Mouse (Mus musculus) MN1 (cell line): ENCODE data around the gene Anks3.

Experiments
- DNase-seq: peaks from one replicate; pipeline ENCODE4 v3.0.0-alpha.2; 2016; ENCODE audit warnings: low spot score

Anks3 gene

DNA sequence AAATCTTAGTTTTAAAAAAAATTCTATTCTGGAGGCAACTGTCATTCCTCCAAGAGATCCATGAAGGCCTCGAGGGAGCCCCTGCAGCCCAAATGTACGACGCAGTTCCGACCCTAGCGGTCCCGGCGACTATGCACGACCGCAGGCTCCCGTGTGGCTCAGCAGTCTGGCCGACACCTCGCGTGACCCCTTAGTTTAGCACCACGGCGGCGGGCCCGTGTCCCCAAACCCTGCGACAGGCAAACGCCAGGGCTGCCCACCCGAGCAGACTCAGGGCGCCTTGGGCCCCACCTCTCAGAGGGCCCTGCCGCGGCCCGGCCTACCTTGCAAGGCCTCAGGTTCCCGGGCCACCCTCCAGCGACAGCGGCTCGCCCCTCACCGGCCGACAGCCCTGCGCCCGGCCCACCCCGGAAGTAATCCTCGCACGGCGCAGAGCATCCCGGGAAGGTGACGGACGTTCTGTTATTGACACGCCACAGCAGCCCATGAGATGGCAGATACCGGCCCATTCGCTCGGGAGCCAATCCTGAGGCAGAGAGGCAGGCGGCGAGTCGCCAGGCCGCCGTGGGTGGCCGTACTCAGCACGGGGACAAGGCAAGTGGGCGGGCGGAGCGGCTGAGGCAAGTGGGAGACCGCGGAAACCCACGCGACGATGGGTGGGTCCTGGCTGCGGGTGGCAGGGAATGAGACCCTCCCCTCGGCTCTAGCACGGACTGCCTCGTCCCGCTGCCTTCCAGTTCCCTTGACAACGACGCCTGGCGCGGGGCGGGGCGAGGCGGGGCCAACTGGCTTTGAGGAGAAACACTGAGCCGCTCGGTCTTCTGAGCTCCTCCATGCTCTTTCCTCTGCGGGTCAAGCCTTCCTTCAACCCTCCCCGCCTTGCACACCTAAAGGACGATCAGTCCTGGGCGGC, at the start of gene Anks3:
Anks3 (minus strand) TSS at position 409 of the 913 bp plus-strand sequence.
- DNase-seq, result peak; percentile 95

DNA sequence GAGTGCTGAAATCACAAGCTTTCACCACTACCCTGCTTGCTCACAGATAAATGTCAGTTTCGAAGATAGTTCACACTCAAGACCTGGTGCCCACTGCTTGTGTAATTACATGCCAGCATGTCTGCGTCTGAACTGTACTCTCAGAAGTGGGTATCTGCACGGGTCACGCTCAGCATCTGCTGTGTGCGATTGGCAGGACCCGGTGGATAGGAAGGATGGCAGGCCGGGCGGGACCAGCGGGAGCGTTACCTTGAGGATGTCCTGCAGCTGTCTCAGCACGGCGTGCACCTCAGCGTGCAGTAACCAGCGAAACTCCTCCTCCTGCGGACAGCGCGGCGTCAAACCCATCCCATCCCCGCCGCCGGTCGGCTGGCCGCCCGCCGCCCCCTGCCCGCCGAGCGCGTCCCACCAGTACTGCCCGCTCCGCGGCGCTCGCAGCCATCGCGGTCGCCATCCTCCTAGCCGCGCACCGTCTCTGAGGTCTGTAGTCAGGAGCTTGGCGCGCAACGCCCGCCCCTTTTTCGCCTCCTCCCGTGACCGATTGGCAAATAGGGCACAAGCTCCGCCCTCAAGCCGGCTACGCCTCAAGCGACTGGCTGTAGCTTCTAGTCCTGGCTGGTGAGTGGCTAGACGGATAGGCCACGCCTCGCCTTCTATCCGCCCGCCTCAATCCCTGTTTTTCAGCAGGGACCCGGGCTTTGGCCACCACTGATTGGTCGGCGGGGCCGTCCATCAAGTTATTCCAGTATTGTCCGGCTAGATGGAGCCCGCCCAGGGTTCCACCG, 49.2 kb upstream of the Anks3 start, which contains the start of gene Rogdi:
Rogdi (minus strand) TSS at position 500 of the 785 bp plus-strand sequence.
- peak; percentile 99 for DNase-seq

DNA sequence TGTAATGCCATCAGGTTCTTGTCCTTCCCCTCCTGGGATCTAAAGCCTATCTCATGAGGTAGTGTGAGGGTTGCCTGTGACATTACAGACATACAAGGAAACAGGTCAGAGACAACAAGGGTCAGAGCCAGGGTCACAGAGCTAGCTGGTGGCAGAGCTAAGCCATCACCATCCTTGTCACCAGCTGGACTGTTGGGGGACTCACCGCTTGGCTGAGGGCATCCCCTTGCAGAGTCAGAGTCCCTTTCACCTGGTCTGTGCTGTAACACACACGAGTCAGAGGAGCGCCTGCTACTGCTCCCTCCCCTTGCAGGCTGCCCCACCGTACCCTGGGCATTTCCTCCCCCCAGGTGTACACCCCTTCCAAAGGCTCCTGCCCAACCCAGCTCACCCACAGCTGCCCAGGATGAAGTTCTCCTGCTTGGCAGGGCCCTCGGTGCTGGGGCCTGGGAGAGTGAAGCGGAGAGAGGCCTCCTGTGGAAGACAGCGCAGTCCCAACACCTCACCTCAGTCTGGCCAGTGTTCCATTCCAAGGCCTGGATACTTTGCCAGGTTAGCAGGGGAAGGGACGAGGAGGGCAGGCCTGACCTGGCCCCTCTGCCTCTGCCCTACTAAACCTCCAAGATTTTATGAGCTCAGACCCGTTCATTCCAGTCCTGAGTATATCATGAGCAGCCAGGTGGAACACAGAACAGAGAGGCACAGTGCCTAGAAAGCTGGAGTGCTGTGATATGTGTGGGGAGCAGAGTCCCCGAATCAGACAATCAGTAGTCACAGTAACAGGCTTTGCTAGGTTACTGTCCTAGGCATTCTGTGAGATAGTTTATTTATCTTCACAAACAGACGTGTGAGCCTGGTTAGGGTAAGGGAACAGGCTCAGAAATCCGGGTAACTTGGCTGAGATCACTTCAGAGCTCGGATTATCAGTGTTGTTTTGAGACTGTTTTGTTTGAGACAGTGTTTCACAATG, 48.3 kb upstream of the Anks3 start:
- peak; percentile 37 for DNase-seq

DNA sequence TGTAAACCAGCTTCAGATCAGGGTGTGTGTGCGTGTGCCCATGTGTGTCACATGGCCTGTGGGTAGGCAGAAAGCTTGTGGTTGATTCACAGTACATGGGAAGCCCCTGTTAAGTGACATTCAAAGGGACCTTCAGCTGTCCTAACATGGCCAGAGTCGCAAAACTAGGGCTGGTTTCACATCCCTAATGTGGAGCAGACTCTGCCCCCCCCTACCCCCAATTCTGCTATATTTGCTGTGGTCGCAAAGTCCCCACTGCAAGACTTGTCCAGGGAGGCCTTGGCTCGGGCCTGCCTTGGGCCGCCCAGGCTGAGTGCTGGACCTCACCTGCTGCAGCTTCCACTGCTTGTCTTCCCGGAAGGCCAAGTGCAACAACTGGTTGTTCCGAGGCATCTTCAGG, 47.3 kb upstream of the Anks3 start:
- no peak for DNase-seq

- peak; percentile 83 for DNase-seq
Observed at GRCm38 (mm10) chr16:5010371-5010935, 46.4 kb upstream of the Anks3 start.

GRCm38 (mm10) chr16:5008076-5008475, 44.1 kb upstream of the Anks3 start:
- DNase-seq, result no peak

- no peak for DNase-seq
Observed at GRCm38 (mm10) chr16:5007492-5007891, 43.5 kb upstream of the Anks3 start.

GRCm38 (mm10) chr16:5007067-5007466, 43.1 kb upstream of the Anks3 start, which contains the start of gene Smim22:
TSS of gene Smim22 (plus strand) at chr16:5007288.
- no peak for DNase-seq

DNA sequence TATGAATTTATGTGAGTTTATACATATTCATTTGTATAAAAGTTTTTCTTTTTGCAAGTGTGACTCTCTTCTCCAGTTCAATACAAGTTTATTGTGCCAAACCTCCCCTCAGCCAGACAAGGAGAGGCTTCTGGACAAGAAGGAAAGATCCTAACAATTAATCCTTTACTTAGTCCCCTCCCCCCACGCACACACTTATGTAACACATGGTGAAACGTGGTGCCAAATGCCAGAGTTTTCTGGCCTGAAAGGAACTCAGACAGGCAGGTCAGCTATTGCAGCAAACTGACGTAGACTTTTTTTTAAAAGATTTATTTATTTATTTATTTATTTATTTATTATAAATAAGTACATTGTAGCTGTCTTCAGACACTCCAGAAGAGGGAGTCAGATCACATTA, 36.6 kb upstream of the Anks3 start:
- no peak for DNase-seq

DNA sequence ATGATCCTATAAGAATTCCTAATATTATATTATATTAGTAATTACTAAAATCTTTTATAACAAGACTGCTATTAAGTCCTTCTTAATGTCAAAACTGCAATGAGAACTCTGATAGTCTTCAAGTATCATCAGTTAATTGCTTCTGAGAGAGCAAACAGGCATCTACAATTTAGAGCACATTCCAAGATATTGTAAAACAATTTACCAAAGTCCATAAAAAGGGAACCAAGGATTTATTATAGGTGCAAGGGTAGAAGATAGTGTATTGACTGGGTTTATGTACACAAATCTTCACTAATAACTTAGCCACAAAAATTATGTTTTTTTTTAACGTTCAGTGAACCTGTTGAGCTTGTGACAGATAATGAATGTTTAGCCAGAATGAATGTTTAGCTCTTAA, 35.0 kb upstream of the Anks3 start:
- no peak for DNase-seq

GRCm38 (mm10) chr16:4997553-4997952, 33.5 kb upstream of the Anks3 start, which contains the start of gene Sept12:
TSS of gene Sept12 (minus strand) at chr16:4997852.
- DNase-seq, result peak; percentile 27

GRCm38 (mm10) chr16:4993276-4993675, 29.3 kb upstream of the Anks3 start:
- no peak for DNase-seq

- no peak for DNase-seq
Observed at GRCm38 (mm10) chr16:4984717-4985116, 20.7 kb upstream of the Anks3 start.

DNA sequence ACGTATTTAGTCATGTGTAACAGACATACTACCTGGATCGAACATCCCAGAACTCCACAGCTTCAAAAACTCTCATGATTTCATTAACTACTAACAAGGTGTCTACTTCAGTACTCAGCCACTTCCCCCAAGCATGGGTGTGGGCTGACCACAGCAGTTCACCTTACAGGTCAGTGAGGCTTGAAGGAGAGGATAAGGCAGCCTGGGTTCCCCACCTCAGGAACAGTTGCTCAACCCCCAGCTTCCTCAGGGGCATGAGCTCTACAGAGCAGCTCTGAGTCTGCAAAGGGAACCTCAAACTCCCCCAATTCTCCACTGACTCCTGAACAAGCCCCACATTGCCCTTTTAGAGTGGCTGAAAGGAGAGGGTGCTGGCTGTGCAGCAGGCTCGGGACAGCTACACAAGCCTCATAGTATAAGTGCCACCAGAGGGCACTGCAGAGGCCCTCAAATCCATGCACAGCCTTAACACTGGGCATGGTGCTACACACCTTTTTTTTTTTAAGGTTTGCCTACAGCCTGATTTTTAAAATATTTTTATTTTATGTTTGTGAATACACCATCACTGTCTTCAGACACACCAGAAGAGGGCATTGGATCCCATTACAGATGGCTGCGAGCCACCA, 15.9 kb upstream of the Anks3 start:
- DNase-seq, result peak; percentile 42

GRCm38 (mm10) chr16:4978275-4979051, 14.5 kb upstream of the Anks3 start:
- DNase-seq, result no peak

DNA sequence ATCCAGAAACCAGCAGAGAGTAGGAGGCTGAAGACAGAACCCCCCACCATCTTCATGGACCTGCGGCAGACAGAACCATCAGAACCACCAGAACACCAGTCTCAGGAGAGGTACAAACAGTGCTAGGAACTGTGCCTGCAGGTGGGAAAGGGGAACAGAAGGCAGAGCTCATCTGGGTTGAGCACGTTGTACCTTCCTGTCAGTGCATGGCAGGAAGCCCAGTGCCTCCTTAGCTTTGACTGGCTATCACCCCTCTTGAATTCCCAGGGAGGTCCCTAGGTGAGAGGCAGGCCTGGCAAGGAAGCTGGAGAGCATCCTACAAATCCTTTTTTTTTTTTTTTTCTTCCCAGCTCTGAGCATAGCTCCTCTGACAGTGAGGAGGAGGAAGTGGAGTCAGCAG, 12.2 kb upstream of the Anks3 start:
- no peak for DNase-seq

- no peak for DNase-seq
Observed at GRCm38 (mm10) chr16:4974521-4974920, 10.5 kb upstream of the Anks3 start.

GRCm38 (mm10) chr16:4971626-4972025, 7.6 kb upstream of the Anks3 start:
- DNase-seq, result no peak

- DNase-seq, result no peak
Observed at GRCm38 (mm10) chr16:4969055-4969843, 5.2 kb upstream of the Anks3 start.
